Mouse (Mus musculus) G1E (cell line): ENCODE data around the gene Mxi1.

Experiments used
- CTCF ChIP-seq: IDR thresholded peaks from 2 replicates; pipeline ENCODE4 v1.5.1; 2012; ENCODE audit warnings: low read depth, low read length, inconsistent platforms, mixed read lengths
- GATA1 ChIP-seq: IDR thresholded peaks from 2 replicates; pipeline ENCODE4 v1.6.1; 2012; ENCODE audit warnings: borderline replicate concordance, low read length, inconsistent platforms, mixed read lengths
- GATA2 ChIP-seq: IDR thresholded peaks from 2 replicates; pipeline ENCODE4 v1.6.1; 2012; ENCODE audit warnings: low read depth, low read length, inconsistent platforms, borderline replicate concordance
- POLR2AphosphoS5 ChIP-seq: IDR thresholded peaks from 2 replicates; pipeline ENCODE4 v1.6.1; 2012; ENCODE audit warnings: low read depth, low read length, inconsistent platforms; ENCODE audit not compliant: insufficient replicate concordance
- TAL1 ChIP-seq: conservative IDR thresholded peaks from 2 replicates; pipeline ENCODE4 v1.6.1; 2012; ENCODE audit warnings: low read depth, low read length, inconsistent platforms, mixed read lengths

- TF ChIP-seq CTCF (no peak), TAL1 (no peak), GATA1 (no peak), GATA2 (no peak), POLR2AphosphoS5 (no peak)
These were observed 114.3 kb downstream of the Mxi1 start for GRCm38 (mm10) chr19:53424629-53425028.
